Mouse (Mus musculus) neural tube, embryonic 14.5 days (tissue): ENCODE data around the gene Tbcel. TPM values are rescaled to one million over a fixed set of nuclear protein-coding genes. Genes with fewer than 3 reads are reported as not detected.

ENCODE experiments used
- ATAC-seq: fragments of 200-750 bp; cut with Nextera tagmentation; 2 replicates; pipeline ENCODE4 v1.8.0; 2017; ENCODE audit warnings: low read depth, mild to moderate bottlenecking, moderate TSS enrichment, moderate library complexity
- H3K27ac ChIP-seq: fragments of 300-500 bp; sonication (generic); 2 replicates; pipeline ENCODE4 v1.5.1; 2014; ENCODE audit warnings: low read depth, mild to moderate bottlenecking, control low read depth, low read length, moderate library complexity, mixed read lengths
- H3K27me3 ChIP-seq: fragments of 300-500 bp; sonication (generic); 2 replicates; pipeline ENCODE4 v1.6.1; 2014; ENCODE audit warnings: low read length; ENCODE audit not compliant: control insufficient read depth, insufficient read depth
- H3K36me3 ChIP-seq: fragments of 300-500 bp; sonication (generic); 2 replicates; pipeline ENCODE4 v1.6.1; 2014; ENCODE audit warnings: low read length, mixed read lengths; ENCODE audit not compliant: control insufficient read depth, insufficient read depth
- H3K4me1 ChIP-seq: fragments of 300-500 bp; sonication (generic); 2 replicates; pipeline ENCODE4 v1.6.1; 2014; ENCODE audit warnings: low read length; ENCODE audit not compliant: control insufficient read depth, insufficient read depth
- H3K4me2 ChIP-seq: fragments of 300-500 bp; sonication (generic); 2 replicates; pipeline ENCODE4 v1.6.1; 2014; ENCODE audit warnings: mild to moderate bottlenecking, low read depth, low read length, control low read depth
- H3K4me3 ChIP-seq: fragments of 300-500 bp; sonication (generic); 2 replicates; pipeline ENCODE4 v1.5.1; 2014; ENCODE audit warnings: low read depth, low read length, control low read depth, mixed read lengths
- H3K9ac ChIP-seq: fragments of 300-500 bp; sonication (generic); replicated peaks from 2 replicates; pipeline ENCODE4 v1.6.1; 2014; ENCODE audit warnings: low read depth, mild to moderate bottlenecking, control low read depth, low read length, mixed read lengths
- H3K9me3 ChIP-seq: fragments of 300-500 bp; sonication (generic); 2 replicates; pipeline ENCODE4 v1.6.1; 2016; ENCODE audit warnings: low read length; ENCODE audit not compliant: control insufficient read depth
- WGBS: fragments of 180-500 bp; shearing (Covaris S2); extraction: QIAGEN DNeasy Blood & Tissue Kit; methylation state at CpG from one replicate; pipeline ENCODE4 v1.1.7; 2014; 5-methylcytosine and 5-hydroxymethylcytosine counted together
- polyA plus RNA-seq: library from polyadenylated mRNA; unstranded; fragments of >200 nt; fragmentation: Nextera tagmentation; extraction: Ambion mirVana; gene quantifications from 2 replicates; pipeline ENCODE4 v1.2.1, GENCODE M21; 2014

The Tbcel gene
- polyA plus RNA-seq, 1 experiment from 2014 or later = 6.2 TPM

DNA sequence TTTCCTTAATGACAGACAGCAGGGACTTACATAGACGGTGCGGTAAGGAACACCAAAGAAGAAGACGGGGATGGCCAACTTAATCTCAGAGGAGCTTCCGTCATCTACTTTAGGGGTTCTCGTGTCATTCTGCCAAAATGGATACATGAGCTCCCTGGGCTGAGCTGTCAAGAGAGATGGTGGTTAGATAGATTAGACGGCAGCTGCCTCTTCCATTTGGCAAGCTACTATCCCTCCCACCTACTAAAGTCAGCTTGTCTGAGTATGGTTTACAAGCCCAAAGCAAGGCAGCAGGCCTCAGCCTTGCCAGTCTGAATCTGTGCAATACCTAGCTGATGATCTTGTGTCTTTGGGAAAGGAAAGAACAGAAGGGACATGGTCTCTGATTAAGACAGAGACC is 112.7 kb downstream of the Tbcel start:
- no peak for ATAC-seq
- H3K9ac ChIP-seq = no peak overlapping the region
- no peak overlapping the region for H3K4me3 ChIP-seq
- H3K27ac ChIP-seq = no peak overlapping the region
- no peak overlapping the region for H3K4me2 ChIP-seq
- no peaks in the 10 kb centered on the region for H3K9me3 ChIP-seq
- 67% methylated on average over 6 of the region's 6 CpGs for WGBS
- H3K36me3 ChIP-seq = no peaks in the 10 kb centered on the region
- no peaks in the 10 kb centered on the region for H3K27me3 ChIP-seq
- peaks cover 15% of the 10 kb centered on the region; the same call in 1 of the 2 replicates for H3K4me1 ChIP-seq

DNA sequence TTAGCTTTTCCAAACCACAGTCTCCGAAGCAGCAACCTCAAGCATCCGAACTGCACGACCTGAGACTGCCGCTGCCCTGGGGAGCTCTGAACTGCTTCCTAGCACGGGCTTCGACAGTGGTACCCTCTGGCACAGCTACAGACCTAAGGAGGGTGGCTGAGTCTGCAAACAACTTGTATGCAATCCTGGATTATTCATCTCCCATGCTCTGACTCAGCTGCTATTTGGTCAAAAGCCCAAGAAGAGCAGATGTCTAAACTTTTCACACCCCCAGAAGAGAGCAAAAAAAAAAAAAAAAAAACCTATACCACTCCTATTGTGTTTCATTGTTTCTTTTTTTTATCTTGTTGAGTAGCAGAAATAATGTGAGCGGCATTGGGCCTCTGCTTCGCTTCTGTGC is 113.3 kb downstream of the Tbcel start:
- ATAC-seq = no peak
- H3K27me3 ChIP-seq = no peaks in the 10 kb centered on the region

GRCm38 (mm10) chr9:42392927-42393326 is 114.7 kb downstream of the Tbcel start:
- WGBS = 71% methylated on average over 6 of the region's 6 CpGs
- no peak for ATAC-seq

More for the DNA sequence above, 113.3 kb downstream of the Tbcel start:
- 64% methylated on average over 8 of the region's 8 CpGs for WGBS
- H3K36me3 ChIP-seq = no peaks in the 10 kb centered on the region
- H3K9ac ChIP-seq = no peak overlapping the region
- no peaks in the 10 kb centered on the region for H3K9me3 ChIP-seq
- peaks cover 15% of the 10 kb centered on the region; the same call in 1 of the 2 replicates for H3K4me1 ChIP-seq
- H3K4me2 ChIP-seq = no peak overlapping the region
- H3K4me3 ChIP-seq = no peak overlapping the region
- H3K27ac ChIP-seq = no peak overlapping the region

DNA sequence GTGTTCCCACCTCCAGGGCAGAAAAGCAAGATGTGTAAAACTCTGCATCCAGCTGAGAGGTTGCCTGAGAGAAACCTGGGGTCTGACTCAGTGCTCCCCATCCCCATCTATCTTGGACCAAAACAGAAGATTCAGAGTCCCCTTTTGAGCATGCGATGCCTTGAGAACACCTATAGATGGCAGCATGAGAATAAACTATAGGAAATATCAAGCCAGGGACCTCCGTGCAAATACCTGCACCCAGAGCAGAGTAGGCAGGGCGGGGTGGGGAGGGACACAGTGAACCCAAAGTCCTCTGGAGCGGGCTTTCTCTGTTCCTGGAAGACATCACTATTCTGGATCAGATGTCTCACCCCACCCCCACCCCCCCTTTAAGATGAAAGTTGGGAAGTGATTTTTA is 119.1 kb downstream of the Tbcel start:
- Histone ChIP-seq H3K4me1 (peaks cover 19% of the 10 kb centered on the region; the same call in 1 of the 2 replicates), H3K9ac (no peak overlapping the region), H3K36me3 (no peaks in the 10 kb centered on the region), H3K27ac (no peak overlapping the region), H3K4me3 (no peak overlapping the region), H3K9me3 (no peaks in the 10 kb centered on the region), H3K27me3 (no peaks in the 10 kb centered on the region), H3K4me2 (no peak overlapping the region)
- 55% methylated on average over 4 of the region's 4 CpGs for WGBS
- ATAC-seq = no peak

More at GRCm38 (mm10) chr9:42392927-42393326, 114.7 kb downstream of the Tbcel start:
- no peaks in the 10 kb centered on the region for H3K27me3 ChIP-seq
- no peaks in the 10 kb centered on the region for H3K36me3 ChIP-seq
- no peaks in the 10 kb centered on the region for H3K9me3 ChIP-seq
- H3K27ac ChIP-seq = no peak overlapping the region
- peaks cover 15% of the 10 kb centered on the region; the same call in 1 of the 2 replicates for H3K4me1 ChIP-seq
- no peak overlapping the region for H3K9ac ChIP-seq
- H3K4me2 ChIP-seq = no peak overlapping the region
- no peak overlapping the region for H3K4me3 ChIP-seq

- H3K36me3 ChIP-seq = no peaks in the 10 kb centered on the region
- peaks cover 19% of the 10 kb centered on the region; the same call in 1 of the 2 replicates for H3K4me1 ChIP-seq
Observed at GRCm38 (mm10) chr9:42387038-42387437, 120.6 kb downstream of the Tbcel start.

GRCm38 (mm10) chr9:42385656-42386055 is 122.0 kb downstream of the Tbcel start:
- Histone ChIP-seq H3K36me3 (no peaks in the 10 kb centered on the region), H3K4me3 (no peak overlapping the region), H3K9ac (no peak overlapping the region), H3K9me3 (no peaks in the 10 kb centered on the region), H3K4me1 (peaks cover 8% of the 10 kb centered on the region; the same call in 1 of the 2 replicates), H3K27ac (no peak overlapping the region), H3K27me3 (no peaks in the 10 kb centered on the region), H3K4me2 (no peak overlapping the region)
- WGBS = 52% methylated on average over 13 of the region's 13 CpGs
- ATAC-seq = no peak

More at GRCm38 (mm10) chr9:42387038-42387437, 120.6 kb downstream of the Tbcel start:
- whole genome bisulfite sequencing = 66% methylated on average over 8 of the region's 8 CpGs
- H3K27me3 ChIP-seq = no peaks in the 10 kb centered on the region
- H3K9me3 ChIP-seq = no peaks in the 10 kb centered on the region
- ATAC-seq = no peak
- no peak overlapping the region for H3K4me3 ChIP-seq
- no peak overlapping the region for H3K27ac ChIP-seq
- H3K9ac ChIP-seq = no peak overlapping the region
- no peak overlapping the region for H3K4me2 ChIP-seq

GRCm38 (mm10) chr9:42382628-42383347 is 124.8 kb downstream of the Tbcel start:
- no peaks in the 10 kb centered on the region for H3K27me3 ChIP-seq
- peaks cover 4% of the 10 kb centered on the region; the same call in 1 of the 2 replicates for H3K4me1 ChIP-seq
- no peak overlapping the region for H3K4me3 ChIP-seq
- ATAC-seq = no peak
- H3K9ac ChIP-seq = no peak overlapping the region
- H3K27ac ChIP-seq = no peak overlapping the region; the same call in 1 of the 2 replicates
- 54% methylated on average over 8 of the region's 8 CpGs for WGBS
- H3K4me2 ChIP-seq = no peak overlapping the region
- no peaks in the 10 kb centered on the region for H3K9me3 ChIP-seq
- no peaks in the 10 kb centered on the region for H3K36me3 ChIP-seq

DNA sequence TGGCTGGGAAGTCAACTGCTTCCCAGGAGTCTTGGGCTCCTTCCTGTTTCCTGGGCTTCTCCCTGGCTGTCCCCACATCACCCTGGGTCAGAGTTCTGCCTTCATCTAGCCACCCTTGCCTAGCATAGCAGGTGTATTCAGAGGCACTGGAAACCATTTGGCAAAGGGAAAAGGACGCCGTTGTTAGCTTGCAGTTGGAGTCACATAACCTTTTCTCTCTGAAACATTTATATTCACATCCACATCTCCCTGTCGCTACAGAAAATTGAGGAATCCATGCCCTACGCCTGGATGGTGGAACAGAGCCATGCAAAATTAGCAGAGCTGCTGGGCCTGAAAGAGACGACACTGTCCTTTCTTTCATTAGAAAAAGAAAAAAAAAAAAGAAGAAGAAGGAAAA is 125.5 kb downstream of the Tbcel start:
- Histone ChIP-seq H3K9ac (no peak overlapping the region), H3K4me1 (peaks cover 4% of the 10 kb centered on the region; the same call in 1 of the 2 replicates), H3K27ac (no peak overlapping the region; the same call in 1 of the 2 replicates), H3K36me3 (no peaks in the 10 kb centered on the region), H3K4me3 (no peak overlapping the region), H3K9me3 (no peaks in the 10 kb centered on the region), H3K4me2 (no peak overlapping the region), H3K27me3 (no peaks in the 10 kb centered on the region)
- 51% methylated on average over 5 of the region's 5 CpGs for WGBS
- 0 out of 2 replicates have a peak, but pooled peaks have one; percentile 24 for ATAC-seq

DNA sequence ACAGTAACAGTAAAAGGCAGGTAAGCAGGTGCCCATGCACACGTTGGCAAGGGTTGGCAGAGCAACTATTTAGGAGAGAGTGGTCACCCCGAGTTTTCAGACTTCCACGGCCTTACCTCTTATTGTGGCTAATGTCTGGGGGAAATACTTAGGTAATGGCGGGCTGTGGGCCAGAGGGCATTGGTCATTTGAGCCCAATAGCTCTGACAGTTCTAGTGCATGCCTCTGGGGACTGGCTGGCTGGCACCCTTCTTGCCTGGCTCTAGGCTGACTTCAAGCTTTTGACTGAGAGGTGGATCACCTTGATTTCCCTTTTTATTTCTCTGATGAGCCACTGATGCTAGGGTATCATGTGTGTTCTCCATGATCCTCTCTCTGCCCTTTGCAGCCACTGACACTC is 129.5 kb downstream of the Tbcel start:
- H3K4me2 ChIP-seq = no peak overlapping the region
- no peaks in the 10 kb centered on the region for H3K27me3 ChIP-seq
- no peak overlapping the region for H3K4me3 ChIP-seq
- no peaks in the 10 kb centered on the region for H3K4me1 ChIP-seq
- H3K9me3 ChIP-seq = no peaks in the 10 kb centered on the region
- no peaks in the 10 kb centered on the region for H3K36me3 ChIP-seq
- ATAC-seq = no peak
- WGBS = 92% methylated on average over 4 of the region's 4 CpGs
- no peak overlapping the region for H3K9ac ChIP-seq
- no peak overlapping the region for H3K27ac ChIP-seq
